Mouse (Mus musculus) bone marrow macrophage, adult 2 months (primary cell): ENCODE data around the gene Suclg2. TPM values are rescaled to one million over a fixed set of nuclear protein-coding genes. Genes with fewer than 3 reads are reported as not detected.
"Not testable (repeated sequence)": the region's sequence is repeated elsewhere in the genome, so short reads cannot be mapped to it uniquely, and the experiment has no call there.

ENCODE experiments used
- H3K27ac ChIP-seq: 2 replicates; pipeline ENCODE4 v1.5.1; 2012; ENCODE audit warnings: low read depth, low read length; ENCODE audit not compliant: insufficient read depth
- H3K4me1 ChIP-seq: 2 replicates; pipeline ENCODE4 v1.6.1; 2012; ENCODE audit warnings: low read length; ENCODE audit not compliant: control insufficient read depth, insufficient read depth
- H3K4me3 ChIP-seq: 2 replicates; pipeline ENCODE4 v1.5.1; 2012; ENCODE audit warnings: mild to moderate bottlenecking, low read length, moderate library complexity; ENCODE audit not compliant: insufficient read depth
- CTCF ChIP-seq: IDR thresholded peaks from 2 replicates; pipeline ENCODE4 v1.5.1; 2012; ENCODE audit warnings: low read depth, mild to moderate bottlenecking, low read length, moderate library complexity
- POLR2A ChIP-seq: IDR thresholded peaks from 2 replicates; pipeline ENCODE4 v1.6.1; 2012; ENCODE audit warnings: mild to moderate bottlenecking, low read depth, low read length, borderline replicate concordance
- polyA plus RNA-seq: library from polyadenylated mRNA; stranded (reverse); fragments of >200 nt; gene quantifications from 2 replicates; pipeline ENCODE4 v1.2.4, GENCODE M21; 2012; ENCODE audit not compliant: missing spikeins, insufficient read depth, insufficient read length

The Suclg2 gene
- polyA plus RNA-seq, 1 experiment = 14.3 TPM

DNA sequence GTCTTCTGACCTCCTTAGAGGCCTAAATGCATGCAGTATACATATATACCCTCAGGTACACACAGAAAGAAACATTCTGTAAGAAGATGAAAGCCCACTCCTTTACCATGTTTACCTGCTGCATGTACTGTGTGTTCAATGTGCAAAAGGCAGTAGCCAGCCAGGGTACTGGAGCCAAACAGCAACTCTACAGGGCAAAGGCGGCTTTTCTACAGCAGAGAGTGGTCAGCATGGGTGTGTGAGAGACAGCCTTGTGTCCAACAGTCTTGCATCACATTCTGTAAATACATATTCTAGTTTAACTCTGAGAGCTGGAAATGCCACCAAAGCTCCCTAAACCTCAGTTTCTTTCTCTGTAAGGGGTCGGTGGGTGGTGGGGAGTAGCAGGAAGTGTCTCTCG lies 110.5 kb downstream of the Suclg2 start:
- TF ChIP-seq POLR2A (no peak), CTCF (no peak)
- Histone ChIP-seq H3K4me1 (0 out of 2 replicates have a peak, but pooled peaks cover 2% of the 10 kb centered on the region), H3K27ac (no peak overlapping the region), H3K4me3 (no peak overlapping the region)

- H3K4me1 ChIP-seq, H3K27ac ChIP-seq, H3K4me3 ChIP-seq: not testable (repeated sequence)
Observed at GRCm38 (mm10) chr6:95600731-95601130, 117.9 kb downstream of the Suclg2 start.

DNA sequence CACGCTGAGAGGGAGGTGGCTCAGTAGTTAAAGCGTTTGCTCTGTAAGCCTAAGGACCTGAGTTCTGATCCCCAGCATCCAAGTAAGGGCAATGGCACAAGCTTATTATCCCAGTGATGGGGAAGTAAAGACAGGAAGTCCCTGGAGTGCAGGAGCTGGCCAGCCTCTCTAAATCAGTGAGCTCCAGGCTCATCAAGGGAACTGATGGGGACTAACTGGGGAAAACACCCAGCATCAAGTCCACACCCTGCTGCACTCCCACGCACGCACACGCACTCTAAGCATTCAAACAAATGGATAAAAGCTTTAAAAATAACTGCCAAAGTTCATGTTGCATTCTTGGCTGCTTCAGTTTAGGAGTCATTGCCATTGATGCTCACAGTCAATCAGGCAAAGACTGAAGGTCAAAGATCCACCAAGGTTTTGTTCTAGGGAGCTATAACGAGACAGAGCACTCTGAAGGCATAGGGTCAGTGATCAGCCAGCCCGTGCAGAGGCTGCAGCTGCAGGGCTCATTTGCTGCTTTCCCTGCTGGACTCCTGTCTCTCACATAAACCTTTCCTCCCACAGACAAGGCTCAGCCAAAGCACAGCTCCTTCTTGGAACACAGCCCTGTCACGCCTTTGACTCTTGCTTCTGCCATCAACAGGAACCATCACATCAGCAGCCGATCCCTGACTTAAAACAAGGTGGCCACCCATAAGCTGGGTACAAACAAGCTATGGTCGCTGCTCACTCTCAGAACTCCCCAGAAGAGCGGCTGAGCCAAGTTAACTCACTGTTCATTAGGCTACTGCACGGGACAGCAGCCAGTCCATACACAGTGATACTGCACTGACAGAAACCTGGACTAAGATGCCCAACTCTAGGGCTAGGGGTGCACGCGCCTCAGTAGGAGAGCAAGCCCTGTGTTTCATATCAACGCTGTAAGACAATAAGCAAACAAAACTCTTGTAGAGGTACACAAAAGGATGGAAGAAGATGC lies 121.5 kb downstream of the Suclg2 start:
- Histone ChIP-seq H3K4me3 (no peak overlapping the region), H3K4me1 (no peaks in the 10 kb centered on the region), H3K27ac (no peak overlapping the region)
- TF ChIP-seq POLR2A = no peak

GRCm38 (mm10) chr6:95595852-95596251 lies 122.7 kb downstream of the Suclg2 start:
- H3K4me1 ChIP-seq = no peaks in the 10 kb centered on the region
- no peak overlapping the region for H3K27ac ChIP-seq
- TF ChIP-seq CTCF = no peak
- no peak for TF ChIP-seq POLR2A
- no peak overlapping the region for H3K4me3 ChIP-seq

DNA sequence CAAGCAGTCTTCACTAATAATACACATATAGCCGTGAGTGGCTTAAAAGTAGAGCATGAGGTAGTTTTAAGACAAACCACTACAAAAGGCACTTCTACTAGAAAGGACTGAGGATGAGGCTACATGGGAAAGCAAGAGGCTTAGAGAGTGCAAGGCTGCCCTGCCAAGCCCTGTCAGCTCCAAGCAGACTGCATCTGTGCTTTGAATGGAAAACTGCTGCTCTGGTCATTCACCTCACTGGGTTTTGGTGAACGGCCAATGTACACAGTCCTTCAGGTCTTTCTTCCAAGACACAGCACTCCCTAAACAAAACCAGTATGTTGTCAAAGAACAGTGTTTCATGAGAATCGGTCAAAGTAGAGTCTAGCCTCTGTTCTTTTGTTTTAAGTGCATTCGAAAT lies 124.4 kb downstream of the Suclg2 start:
- TF ChIP-seq CTCF (no peak), POLR2A (no peak)
- H3K4me1 ChIP-seq = no peaks in the 10 kb centered on the region
- H3K27ac ChIP-seq = no peak overlapping the region
- H3K4me3 ChIP-seq = no peak overlapping the region

DNA sequence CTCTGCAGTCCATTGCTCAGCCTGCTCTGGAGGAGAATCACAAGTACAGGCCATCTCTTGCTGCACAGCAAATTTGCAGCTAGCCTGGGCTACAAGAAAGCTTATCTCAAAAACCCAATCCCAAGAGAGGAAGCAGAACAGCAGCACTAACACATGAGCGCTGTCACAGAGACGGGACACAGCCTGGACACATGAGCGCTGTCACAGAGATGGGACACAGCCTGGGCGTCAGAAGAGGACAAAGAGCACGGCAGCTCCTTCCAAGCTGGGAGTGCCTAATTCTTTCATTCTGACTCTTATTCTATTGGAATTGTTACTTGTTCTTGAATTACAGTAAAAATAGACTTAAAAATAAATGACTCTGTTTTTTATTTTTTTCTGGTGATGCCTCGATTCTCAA lies 126.2 kb downstream of the Suclg2 start:
- Histone ChIP-seq H3K4me1 (no peaks in the 10 kb centered on the region), H3K4me3 (no peak overlapping the region), H3K27ac (no peak overlapping the region)
- TF ChIP-seq CTCF = no peak
- TF ChIP-seq POLR2A = no peak

DNA sequence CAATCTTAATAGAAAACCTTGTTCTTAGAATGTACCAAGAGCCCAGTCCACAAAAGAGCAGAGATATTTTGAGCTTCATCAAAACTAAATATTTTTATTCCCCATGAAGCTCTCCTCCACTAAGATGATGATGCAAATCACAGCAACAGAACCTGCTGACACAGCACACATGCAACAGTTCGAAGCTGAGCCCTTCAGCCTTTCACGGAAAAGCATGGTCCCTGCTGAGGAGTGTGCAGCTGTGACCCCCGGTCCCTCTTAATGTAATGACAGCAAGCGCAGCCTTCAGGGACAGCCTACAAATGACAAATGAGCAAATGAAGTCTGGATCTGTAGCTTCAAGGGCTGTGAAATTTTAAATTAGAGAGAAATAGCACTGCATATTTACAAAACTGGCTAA lies 128.1 kb downstream of the Suclg2 start:
- H3K27ac ChIP-seq = no peak overlapping the region
- H3K4me1 ChIP-seq = no peaks in the 10 kb centered on the region
- TF ChIP-seq CTCF = no peak
- no peak overlapping the region for H3K4me3 ChIP-seq

GRCm38 (mm10) chr6:95587108-95587796 lies 131.3 kb downstream of the Suclg2 start:
- TF ChIP-seq CTCF = no peak
- TF ChIP-seq POLR2A = no peak
- Histone ChIP-seq H3K4me1 (no peaks in the 10 kb centered on the region), H3K4me3 (no peak overlapping the region), H3K27ac (no peak overlapping the region)

- Histone ChIP-seq H3K4me3 (no peak overlapping the region), H3K27ac (no peak overlapping the region), H3K4me1 (no peaks in the 10 kb centered on the region)
- no peak for TF ChIP-seq CTCF
- no peak for TF ChIP-seq POLR2A
Observed at GRCm38 (mm10) chr6:95581893-95582292, 136.7 kb downstream of the Suclg2 start.

- Histone ChIP-seq H3K4me3 (no peak overlapping the region), H3K4me1 (no peaks in the 10 kb centered on the region), H3K27ac (no peak overlapping the region)
- TF ChIP-seq POLR2A (no peak), CTCF (no peak)
Observed at GRCm38 (mm10) chr6:95579792-95580191, 138.8 kb downstream of the Suclg2 start.
